1 mouse cellular context compared by ENCODE assay signal in the genomic region with DNA sequence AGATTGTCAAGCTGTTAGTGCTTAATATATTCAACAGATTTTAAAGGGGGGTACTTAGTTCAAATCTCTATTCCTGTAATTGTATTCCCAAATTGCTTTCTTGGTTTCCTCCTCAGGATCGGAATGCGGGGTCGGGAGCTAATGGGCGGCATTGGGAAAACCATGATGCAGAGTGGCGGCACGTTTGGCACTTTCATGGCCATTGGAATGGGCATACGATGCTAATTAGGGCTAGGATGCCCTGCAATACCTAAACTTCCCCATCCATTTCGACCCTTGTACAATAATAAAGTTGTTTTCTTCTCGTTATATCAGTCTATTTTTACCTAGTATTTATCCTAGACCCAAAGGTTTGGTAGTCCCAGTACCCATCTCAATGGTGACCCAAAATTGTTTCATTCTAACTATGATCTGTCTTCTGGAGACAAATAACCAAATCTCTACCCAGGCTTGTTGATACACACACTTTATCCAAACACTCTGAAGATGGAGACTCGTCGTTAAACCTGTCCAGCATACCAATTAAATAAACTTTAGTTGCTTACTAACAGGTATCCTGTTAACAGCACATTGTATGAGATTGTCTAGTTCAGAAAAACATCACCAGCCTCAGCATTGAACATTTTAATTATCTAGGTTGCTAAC.
A peak's percentile ranks its signal among the peaks of the same experiment; 100 is the strongest.
TF ChIP-seq lines count a peak whose summit lies in the region.

No protein-coding gene starts in this region.

TF ChIP-seq in CH12.LX, 34 proteins besides CTCF, POLR2A, EP300 and RAD21:
- TF ChIP-seq MXI1 (IDR thresholded peaks at IDR 0.05; ENCODE audit: low read depth, low read length) = no peak
- no peak for TF ChIP-seq TCF12 (IDR thresholded peaks at IDR 0.05; ENCODE audit: low read depth, low read length)
- 0 out of 2 replicates have a peak, but pooled peaks have one; percentile 81 for TF ChIP-seq POLR2AphosphoS2 (IDR thresholded peaks at IDR 0.05; ENCODE audit: low read depth, low read length)
- peak; percentile 20; the same call in 1 of the 2 replicates for TF ChIP-seq ZMIZ1 (IDR thresholded peaks at IDR 0.05; ENCODE audit: low read depth, low read length)
